Mouse (Mus musculus) kidney, adult 2 months (tissue): ENCODE results near the gene Nradd. TPM values are rescaled to one million over a fixed set of nuclear protein-coding genes. Genes with fewer than 3 reads are reported as not detected.

ENCODE experiments used
- DNase-seq: peaks from one replicate; pipeline ENCODE4 v3.0.0; 2021
- H3K27ac ChIP-seq: fragments of 200-500 bp; 2 replicates; pipeline ENCODE4 v1.5.1; 2012; ENCODE audit warnings: low read depth, low read length, control low read depth, inconsistent platforms; ENCODE audit not compliant: insufficient read depth
- H3K27me3 ChIP-seq: fragments of 200-500 bp; replicated peaks from 2 replicates; pipeline ENCODE4 v1.6.1; 2012; ENCODE audit warnings: mild to moderate bottlenecking, moderate library complexity, low read length, inconsistent platforms; ENCODE audit not compliant: control insufficient read depth, insufficient read depth
- H3K36me3 ChIP-seq: fragments of 200-500 bp; 2 replicates; pipeline ENCODE4 v1.6.1; 2012; ENCODE audit warnings: mild to moderate bottlenecking, moderate library complexity, low read length, inconsistent platforms; ENCODE audit not compliant: control insufficient read depth, insufficient read depth
- H3K4me1 ChIP-seq: fragments of 200-500 bp; 2 replicates; pipeline ENCODE4 v1.6.1; 2011; ENCODE audit warnings: low read length; ENCODE audit not compliant: control insufficient read depth, insufficient read depth
- H3K4me3 ChIP-seq: fragments of 200-500 bp; 2 replicates; pipeline ENCODE4 v1.5.1; 2011; ENCODE audit warnings: mild to moderate bottlenecking, low read depth, low read length, control low read depth; ENCODE audit not compliant: insufficient read depth
- CTCF ChIP-seq: fragments of 200-500 bp; conservative IDR thresholded peaks from 2 replicates; pipeline ENCODE4 v1.5.1; 2011; ENCODE audit warnings: low read depth, mild to moderate bottlenecking, control low read depth, low read length, moderate library complexity, mixed read lengths; ENCODE audit not compliant: insufficient read depth, insufficient read length
- POLR2A ChIP-seq: fragments of 200-500 bp; IDR thresholded peaks from one replicate; pipeline ENCODE4 v1.6.1; 2011; ENCODE audit warnings: low read depth, low read length, control low read depth
- WGBS: fragments of 180-500 bp; shearing (Covaris S2); methylation state at CpG from one replicate; pipeline ENCODE4 v1.1.7; 2018; 5-methylcytosine and 5-hydroxymethylcytosine counted together
- polyA plus RNA-seq: library from polyadenylated mRNA; depleted of rRNA; stranded (reverse); fragments of >200 nt; gene quantifications from 2 replicates; pipeline ENCODE4 v1.2.3, GENCODE M21; 2012

Gene Nradd
- polyA plus RNA-seq, 1 experiment: 4.3 TPM

DNA sequence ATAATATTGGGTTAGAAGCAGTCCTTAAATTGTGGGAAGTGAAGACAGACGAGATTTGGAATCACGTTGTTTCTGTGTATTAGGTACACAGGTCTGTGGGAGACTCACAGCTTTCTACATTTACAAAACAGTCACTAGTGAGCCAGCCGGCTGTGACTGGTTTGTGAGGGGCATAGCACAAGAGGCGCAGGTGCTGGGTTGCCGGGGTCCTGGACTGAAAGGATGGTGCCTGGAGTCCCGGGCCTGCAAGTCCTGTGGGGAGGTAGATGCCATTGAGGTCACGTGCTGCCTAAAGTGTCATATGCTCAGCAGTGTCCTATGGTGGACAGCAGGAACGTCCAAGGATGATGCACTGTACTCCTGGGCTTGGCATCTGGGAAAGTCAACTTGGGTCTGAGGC is 42.1 kb upstream of the Nradd start:
- Histone ChIP-seq H3K27me3 (no peaks in the 10 kb centered on the region), H3K36me3 (no peaks in the 10 kb centered on the region), H3K4me1 (peaks cover 26% of the 10 kb centered on the region), H3K4me3 (no peak overlapping the region), H3K27ac (no peak overlapping the region; the same call in 1 of the 2 replicates)
- DNase-seq: no peak
- WGBS: 46% methylated on average over 8 of the region's 8 CpGs
- TF ChIP-seq POLR2A (no peak), CTCF (no peak)

DNA sequence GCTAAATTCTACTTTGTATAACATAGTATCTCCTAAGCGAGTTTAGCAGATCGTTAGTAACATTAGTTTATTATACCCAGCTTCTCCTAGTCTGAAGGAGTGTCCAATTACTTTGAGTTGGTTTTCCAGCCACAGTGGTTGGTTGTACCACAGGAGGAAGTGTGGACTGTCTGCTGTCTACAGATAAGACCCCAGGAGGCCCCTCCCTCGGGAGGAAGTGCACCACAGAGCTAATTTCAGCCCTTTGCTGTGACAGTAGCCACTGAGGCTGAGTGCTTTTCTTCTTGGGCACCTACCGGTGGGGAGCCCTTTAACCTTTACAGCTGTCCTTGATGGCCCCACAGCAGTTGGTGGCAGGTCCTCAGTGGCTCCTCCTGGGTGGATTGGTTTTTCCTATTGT is 41.7 kb upstream of the Nradd start:
- Histone ChIP-seq H3K4me3 (no peak overlapping the region), H3K36me3 (no peaks in the 10 kb centered on the region), H3K27ac (peak overlapping the region; percentile 35; the same call in 1 of the 2 replicates), H3K4me1 (peaks cover 31% of the 10 kb centered on the region), H3K27me3 (no peaks in the 10 kb centered on the region)
- 31% methylated on average over 4 of the region's 4 CpGs for WGBS
- DNase-seq: peak; percentile 61
- TF ChIP-seq POLR2A: no peak
- TF ChIP-seq CTCF: no peak

DNA sequence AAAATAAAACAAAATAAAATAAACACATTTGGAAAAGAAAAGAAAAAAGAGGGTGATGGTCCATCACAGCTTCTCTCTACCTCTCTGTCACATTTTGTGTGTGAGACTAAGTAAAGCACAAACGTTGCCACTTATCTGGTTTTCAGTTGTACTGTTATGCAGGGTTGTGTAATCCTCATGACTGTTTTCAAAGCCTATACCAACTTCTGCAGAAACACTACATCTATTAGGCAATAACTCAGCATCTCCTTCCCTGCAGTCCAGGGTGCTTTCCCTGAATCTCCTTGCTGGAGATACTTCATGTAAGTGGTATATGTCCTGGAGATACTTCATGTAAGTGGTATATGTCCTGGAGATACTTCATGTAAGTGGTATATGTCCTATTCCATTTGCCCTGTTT is 38.6 kb upstream of the Nradd start:
- Histone ChIP-seq H3K36me3 (no peaks in the 10 kb centered on the region), H3K27ac (no peak overlapping the region), H3K4me3 (no peak overlapping the region), H3K4me1 (peaks cover 23% of the 10 kb centered on the region), H3K27me3 (no peaks in the 10 kb centered on the region)
- TF ChIP-seq CTCF (no peak), POLR2A (no peak)
- DNase-seq: no peak
- 84% methylated on average over 1 of the region's 1 CpGs for WGBS

DNA sequence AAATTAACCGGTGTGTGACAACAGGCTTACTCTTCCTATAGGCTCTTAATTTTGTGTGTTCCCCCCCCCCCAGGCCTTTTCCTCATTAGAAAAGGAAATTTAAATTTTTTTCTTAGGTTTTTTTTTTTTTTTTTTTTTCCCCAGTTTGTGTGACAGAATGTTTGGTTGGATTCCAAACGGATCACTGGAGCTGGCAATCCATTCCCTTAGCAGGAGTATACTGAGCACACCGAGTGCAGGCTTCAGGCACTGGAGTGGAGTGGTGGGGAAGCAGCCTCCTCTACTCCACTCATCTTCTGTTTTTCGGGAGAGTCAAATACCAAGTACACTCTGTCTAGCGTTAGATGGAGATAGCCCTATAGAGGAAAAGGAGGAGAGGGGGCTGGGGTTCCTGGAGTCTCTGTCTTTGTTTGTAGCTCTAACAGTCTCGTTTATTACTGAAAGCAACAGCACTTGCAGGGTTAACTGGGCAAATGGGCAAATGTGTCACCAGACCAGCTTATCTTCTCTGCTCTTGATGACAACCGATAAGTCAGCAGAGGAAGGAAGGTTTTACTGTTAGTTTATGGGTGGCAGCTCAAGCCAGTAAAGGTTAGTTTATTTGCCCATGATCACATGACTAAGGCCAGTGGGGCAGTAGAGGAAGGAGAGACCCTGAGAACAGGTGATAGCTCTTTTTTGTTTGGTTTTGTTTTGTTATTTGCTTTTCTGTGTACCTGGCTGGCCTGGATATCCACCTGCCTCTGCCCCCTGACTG is 36.8 kb upstream of the Nradd start:
- Histone ChIP-seq H3K4me3 (no peak overlapping the region), H3K27ac (no peak overlapping the region), H3K27me3 (no peaks in the 10 kb centered on the region), H3K36me3 (no peaks in the 10 kb centered on the region), H3K4me1 (peaks cover 12% of the 10 kb centered on the region; the same call in 1 of the 2 replicates)
- TF ChIP-seq CTCF: no peak
- no peak for TF ChIP-seq POLR2A
- WGBS: 53% methylated on average over 7 of the region's 7 CpGs
- no peak for DNase-seq

DNA sequence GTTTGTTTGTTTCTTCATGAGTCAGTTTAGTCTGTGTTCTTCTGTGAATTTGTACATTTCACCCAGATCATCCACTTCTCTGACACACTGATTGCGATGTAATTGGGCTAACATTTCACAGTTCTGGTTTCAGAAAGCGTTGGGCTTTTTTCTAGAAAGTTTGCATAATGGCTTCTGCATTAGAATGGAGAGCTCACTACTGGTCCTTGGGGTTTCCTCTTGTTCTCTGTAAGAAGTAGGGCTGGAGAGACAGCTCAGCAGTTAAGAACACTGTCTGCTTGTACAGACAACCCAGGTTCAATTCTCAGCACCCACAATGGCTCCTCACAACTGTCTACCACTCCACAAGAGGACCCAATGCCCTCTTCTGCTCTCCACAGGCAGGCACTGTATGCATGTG is 36.0 kb upstream of the Nradd start:
- TF ChIP-seq CTCF (no peak), POLR2A (no peak)
- WGBS: 92% methylated on average over 2 of the region's 2 CpGs
- peaks cover 16% of the 10 kb centered on the region; the same call in 1 of the 2 replicates for H3K4me1 ChIP-seq
- no peak for DNase-seq
- no peak overlapping the region for H3K4me3 ChIP-seq
- no peak overlapping the region for H3K27ac ChIP-seq
- no peaks in the 10 kb centered on the region for H3K27me3 ChIP-seq
- H3K36me3 ChIP-seq: no peaks in the 10 kb centered on the region

DNA sequence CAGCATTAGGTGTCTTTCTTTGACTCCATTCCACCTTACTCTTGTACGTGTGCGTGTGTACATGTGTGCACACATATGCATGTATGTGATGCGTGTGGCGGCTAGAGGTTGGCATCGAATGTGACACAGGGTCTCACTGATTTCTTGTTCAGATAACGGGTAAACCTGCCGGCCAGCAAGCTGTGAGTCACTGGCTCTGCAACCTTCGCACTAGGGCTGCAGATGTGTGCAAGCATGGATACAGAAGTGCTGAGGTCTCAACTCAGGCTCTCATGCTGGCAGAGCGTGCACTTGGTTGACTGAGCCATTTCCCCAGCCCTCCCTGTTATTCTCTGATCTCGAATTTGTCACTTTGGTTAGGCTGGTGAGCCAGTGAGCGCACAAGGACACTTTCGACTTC is 35.3 kb upstream of the Nradd start:
- Histone ChIP-seq H3K36me3 (no peaks in the 10 kb centered on the region), H3K4me3 (no peak overlapping the region), H3K27me3 (no peaks in the 10 kb centered on the region), H3K27ac (no peak overlapping the region), H3K4me1 (peaks cover 21% of the 10 kb centered on the region; the same call in 1 of the 2 replicates)
- no peak for TF ChIP-seq CTCF
- TF ChIP-seq POLR2A: no peak
- DNase-seq: no peak
- 91% methylated on average over 12 of the region's 12 CpGs for WGBS

DNA sequence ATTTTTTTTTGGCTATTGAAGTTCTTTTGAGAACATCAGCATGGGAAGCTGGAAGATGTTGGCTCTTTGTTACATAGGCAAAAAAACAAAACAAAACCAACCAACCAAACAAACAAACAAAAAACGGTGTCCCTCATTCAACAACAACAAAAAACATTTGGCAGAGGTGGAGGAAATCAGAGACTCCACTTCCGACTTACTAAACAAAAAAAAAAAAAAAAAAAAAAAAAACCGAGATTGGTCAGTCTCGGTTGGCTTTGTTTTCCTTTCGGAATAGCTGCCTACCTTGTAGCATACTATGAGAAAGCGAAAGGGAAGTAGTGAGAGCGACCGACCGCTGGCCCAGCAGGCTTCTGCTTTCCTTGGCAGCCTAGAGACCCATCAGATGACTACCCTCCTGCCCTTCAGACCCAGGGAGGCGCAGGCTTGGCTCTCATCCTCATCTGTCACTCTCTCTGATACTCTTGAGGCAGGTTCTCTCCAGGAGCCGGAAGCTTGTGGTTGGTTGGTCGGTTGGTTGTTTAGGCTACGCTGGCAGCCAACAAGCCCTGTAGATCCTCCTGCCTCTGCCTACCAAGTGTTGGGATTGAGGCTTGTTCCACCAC is 33.3 kb upstream of the Nradd start:
- H3K36me3 ChIP-seq: no peaks in the 10 kb centered on the region
- peak overlapping the region; percentile 1; the same call in 1 of the 2 replicates for H3K4me3 ChIP-seq
- no peak for TF ChIP-seq POLR2A
- TF ChIP-seq CTCF: no peak
- no peaks in the 10 kb centered on the region for H3K27me3 ChIP-seq
- H3K4me1 ChIP-seq: peaks cover 30% of the 10 kb centered on the region; the same call in 1 of the 2 replicates
- H3K27ac ChIP-seq: peak overlapping the region; percentile 94
- peak; percentile 92 for DNase-seq
- 26% methylated on average over 13 of the region's 13 CpGs for WGBS
